Mouse (Mus musculus) gastrocnemius, postnatal 36 days (tissue): ENCODE measurements around the gene Mpdu1. TPM values are rescaled to one million over a fixed set of nuclear protein-coding genes. Genes with fewer than 3 reads are reported as not detected.

Experiments used
- DNase-seq, 2 experiments: peaks; one replicate each; pipeline ENCODE4 v3.0.0; 2022
- intact Hi-C: fragments of 180-260 bp; cut with DNase I; formaldehyde crosslinking; loops from one replicate; pipeline ENCODE4 v1.15.1; 2025
- total RNA-seq, 2 experiments: library from RNA; stranded (reverse); gene quantifications; 2 replicates each; pipeline ENCODE4 v1.2.3; 2021

Gene Mpdu1
- total RNA-seq, 2 experiments from 2014 or later = 8.0 to 8.3 TPM

GRCm38 (mm10) chr11:69670786-69671725, 8.6 kb upstream of the Mpdu1 start:
- peak; percentile 91 to 95 for DNase-seq
- intact Hi-C loops = no loop called here

DNA sequence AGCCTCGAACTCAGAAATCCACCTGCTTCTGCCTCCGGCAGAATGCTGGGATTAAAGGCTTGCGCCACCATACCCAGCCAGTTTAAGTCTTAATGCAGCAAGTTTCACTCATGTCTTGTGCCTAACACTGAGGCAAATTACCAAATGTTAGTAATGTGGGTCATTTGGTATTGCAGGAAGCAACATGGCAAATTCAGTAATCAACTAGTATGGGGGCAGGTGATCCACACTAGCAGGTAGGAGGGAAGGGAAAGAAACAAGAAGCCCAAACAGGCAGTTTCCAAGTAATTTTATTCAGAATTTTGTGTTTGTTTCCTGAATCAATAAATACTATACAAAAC, 4.2 kb upstream of the Mpdu1 start:
- DNase-seq = no peak
- intact Hi-C loops = no loop called here

DNA sequence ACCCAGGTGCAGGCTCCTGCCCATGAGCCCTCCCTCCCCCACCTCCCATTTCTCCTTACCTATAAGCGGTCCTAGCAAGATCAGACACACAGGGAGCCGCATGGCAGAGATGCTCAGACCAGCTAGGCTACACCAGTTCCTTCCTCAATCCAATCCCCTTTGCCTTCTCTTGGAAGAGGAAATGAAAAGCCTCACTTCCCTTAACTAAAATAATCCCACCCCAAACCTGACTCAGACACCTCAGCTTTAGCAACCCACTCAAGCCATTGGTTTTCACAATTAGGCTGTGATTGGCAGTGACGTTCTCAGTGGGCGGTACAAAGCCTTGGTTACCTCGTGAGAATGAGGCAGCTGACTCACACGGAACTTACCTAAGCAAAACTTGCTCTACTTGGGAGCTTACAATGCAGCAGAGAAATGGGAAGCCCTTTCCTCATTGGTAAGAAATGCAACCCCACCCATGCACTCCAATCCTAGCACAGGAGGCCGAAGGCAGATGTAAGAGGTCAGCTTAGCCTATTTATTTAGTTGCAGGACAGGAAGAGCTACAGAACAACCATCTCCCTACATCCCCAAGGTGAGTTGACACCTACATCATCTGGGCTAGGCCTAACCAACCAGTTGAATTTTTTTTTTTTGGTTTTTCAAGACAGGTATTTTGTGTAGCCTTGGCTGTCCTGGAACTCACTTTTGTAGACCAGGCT, 3.7 kb upstream of the Mpdu1 start, which contains the start of gene Cd68:
Cd68 (minus strand) TSS at position 193 of the 704 bp plus-strand sequence.
- DNase-seq = no peak
- intact Hi-C loops = no loop called here

DNA sequence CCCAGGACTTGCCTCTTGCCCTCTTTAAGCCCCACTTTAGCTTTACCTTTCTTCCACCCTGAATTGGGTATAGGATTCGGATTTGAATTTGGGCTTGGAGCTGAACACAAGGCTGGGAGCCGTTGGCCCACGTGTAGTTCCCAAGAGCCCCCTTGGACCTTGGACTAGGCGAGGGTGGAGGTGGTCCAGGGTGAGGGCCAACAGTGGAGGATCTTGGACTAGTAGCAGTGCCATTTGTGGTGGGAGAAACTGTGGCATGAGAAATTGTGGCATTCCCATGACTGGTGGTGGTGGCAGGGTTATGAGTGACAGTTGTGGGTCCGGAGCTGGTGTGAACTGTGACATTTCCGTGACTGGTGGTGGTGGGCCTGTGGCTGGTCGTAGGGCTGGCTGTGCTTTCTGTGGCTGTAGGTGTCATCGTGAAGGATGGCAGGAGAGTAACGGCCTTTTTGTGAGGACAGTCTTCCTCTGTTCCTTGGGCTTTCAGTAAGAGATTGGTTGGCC, 3.1 kb upstream of the Mpdu1 start:
- no peak for DNase-seq
- intact Hi-C loops = no loop called here

DNA sequence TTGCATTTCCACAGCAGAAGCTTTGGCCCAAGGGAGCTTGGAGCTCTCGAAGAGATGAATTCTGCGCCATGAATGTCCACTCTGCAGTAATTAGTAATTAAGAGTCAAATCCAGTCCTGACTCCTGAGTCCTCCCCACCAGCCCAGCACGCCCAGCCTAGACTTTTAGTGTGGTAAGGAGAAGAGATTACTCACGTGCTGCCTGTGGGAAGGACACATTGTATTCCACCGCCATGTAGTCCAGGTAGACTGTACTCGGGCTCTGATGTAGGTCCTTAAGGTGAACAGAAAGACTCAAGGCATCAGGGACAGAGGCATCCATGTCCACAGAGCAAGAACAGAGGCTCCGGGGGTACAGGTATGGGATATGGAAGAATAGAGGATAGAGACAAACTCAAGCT, 2.4 kb upstream of the Mpdu1 start:
- intact Hi-C loops = no loop called here
- no peak for DNase-seq

- DNase-seq = no peak
- intact Hi-C loops = no loop called here
These were observed 1.4 kb upstream of the Mpdu1 start for GRCm38 (mm10) chr11:69663795-69664194.

GRCm38 (mm10) chr11:69662967-69663671, 677 bp upstream of the Mpdu1 start:
- no peak for DNase-seq
- intact Hi-C loops = no loop called here

GRCm38 (mm10) chr11:69661221-69661881, 1.1 kb downstream of the Mpdu1 start:
- no peak for DNase-seq
- intact Hi-C loops = no loop called here

- no peak for DNase-seq
- intact Hi-C loops = loop anchor here (2.0 to 10.0 kb wide), 2 partner anchors 27 to 217 kb away; partner anchors contain the start of gene Tmem95
These were observed 5.0 kb downstream of the Mpdu1 start for GRCm38 (mm10) chr11:69657462-69657881.

- intact Hi-C loops = loop anchor here (2.0 to 10.0 kb wide), 2 partner anchors 26 to 218 kb away; partner anchors contain the start of gene Tmem95
- DNase-seq = no peak
These were observed 5.6 kb downstream of the Mpdu1 start for GRCm38 (mm10) chr11:69656617-69657461.

DNA sequence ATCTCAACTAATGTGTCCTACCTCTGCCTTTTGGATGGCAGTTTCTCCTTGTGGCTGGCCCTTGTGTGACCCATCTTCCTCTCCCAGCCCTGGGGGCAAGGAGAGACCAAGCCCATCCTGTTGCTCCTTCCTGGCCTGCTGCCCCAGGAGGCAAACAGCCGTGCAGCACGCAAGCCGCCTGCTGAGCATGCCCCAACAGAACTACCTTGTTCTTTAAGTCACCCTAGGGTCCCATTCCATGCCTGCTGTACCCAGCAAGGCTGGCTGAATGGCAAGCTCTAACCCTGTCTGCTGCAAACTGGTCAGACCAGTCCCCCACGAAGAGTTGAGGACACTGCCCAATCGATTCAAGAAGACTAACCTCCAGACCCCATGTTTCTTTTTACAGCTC, 6.4 kb downstream of the Mpdu1 start:
- intact Hi-C loops = loop anchor here (2.0 to 10.0 kb wide), 2 partner anchors 25 to 219 kb away; partner anchors contain the start of gene Tmem95
- DNase-seq = no peak

DNA sequence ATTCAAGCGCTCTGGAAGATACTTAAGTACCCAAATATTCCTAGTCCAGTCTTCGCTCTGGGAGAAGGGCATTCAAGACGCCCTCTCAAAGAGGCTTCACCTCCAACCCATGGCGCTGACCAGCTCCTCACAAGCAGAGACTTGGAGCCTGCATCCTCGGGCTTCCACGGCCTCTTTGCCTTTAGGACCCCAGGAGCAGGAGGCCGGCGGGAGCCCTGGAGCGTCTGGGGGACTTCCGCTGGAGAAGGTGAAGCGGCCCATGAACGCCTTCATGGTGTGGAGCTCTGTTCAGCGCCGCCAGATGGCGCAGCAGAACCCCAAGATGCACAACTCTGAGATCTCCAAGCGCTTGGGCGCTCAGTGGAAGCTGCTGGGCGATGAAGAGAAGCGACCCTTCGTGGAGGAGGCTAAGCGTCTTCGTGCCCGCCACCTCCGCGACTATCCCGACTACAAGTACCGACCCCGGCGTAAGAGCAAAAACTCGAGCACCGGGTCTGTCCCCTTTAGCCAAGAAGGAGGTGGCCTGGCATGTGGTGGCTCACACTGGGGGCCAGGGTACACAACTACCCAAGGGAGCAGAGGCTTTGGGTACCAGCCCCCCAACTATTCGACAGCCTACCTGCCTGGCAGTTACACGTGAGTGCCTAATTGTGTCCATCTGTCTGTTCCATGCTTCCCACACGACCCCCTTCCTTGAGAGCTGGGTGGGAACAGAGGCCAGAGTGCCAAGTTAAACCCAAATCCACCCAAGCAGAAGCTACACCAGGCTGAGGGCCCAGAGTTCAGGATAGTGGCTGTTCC, 7.0 kb downstream of the Mpdu1 start, which contains the start of gene Sox15:
Sox15 (plus strand) TSS at position 51 of the 801 bp plus-strand sequence.
- intact Hi-C loops = loop anchor here (2.0 to 10.0 kb wide), 2 partner anchors 25 to 219 kb away; partner anchors contain the start of gene Tmem95
- DNase-seq = peak; percentile 39 to 54

DNA sequence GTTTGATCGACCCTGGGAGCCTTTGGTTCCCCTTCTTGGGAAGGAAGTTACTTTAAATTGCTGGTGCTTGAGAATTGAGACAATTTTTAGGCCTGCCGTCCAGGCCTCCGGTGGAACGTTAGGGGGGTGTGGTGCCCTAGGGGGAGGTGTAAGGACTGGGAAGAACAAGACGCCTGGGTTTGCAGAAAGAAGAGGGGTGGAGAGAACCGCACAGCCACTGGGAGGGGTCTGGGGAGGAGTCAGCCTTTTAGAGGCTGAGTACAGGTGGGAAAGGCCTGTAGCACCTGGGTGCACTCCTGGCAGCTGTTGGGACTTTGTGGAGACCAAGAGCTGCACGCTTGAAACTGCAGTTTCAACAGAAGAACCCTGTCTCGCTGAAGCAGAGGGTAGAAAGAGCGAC, 7.7 kb downstream of the Mpdu1 start:
- DNase-seq = no peak
- intact Hi-C loops = loop anchor here (10.0 kb wide), 1 partner anchor 220 kb away; the partner anchor contains the start of gene Tmem95

DNA sequence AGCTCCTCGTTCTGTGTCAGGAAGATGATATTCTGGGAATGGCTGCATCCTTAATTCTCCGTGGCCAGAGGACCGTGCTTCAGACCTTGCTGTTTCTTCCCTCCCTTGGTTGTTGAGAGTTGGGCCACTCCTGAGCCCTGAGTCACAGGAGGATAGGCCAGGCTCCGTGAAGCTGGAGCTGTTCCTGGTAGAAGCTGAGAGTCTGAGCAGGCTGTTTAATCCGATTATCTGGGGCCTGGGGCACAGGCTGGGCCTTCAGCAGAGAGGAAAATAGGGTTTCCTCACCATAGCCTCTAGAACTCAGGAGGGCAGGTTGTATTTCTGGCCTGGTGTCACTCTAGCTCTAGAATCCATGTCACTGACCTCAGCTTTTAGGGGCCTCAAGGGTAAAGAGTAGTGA, 9.0 kb downstream of the Mpdu1 start:
- intact Hi-C loops = loop anchor here (10.0 kb wide), 1 partner anchor 221 kb away; the partner anchor contains the start of gene Tmem95
- DNase-seq = no peak

DNA sequence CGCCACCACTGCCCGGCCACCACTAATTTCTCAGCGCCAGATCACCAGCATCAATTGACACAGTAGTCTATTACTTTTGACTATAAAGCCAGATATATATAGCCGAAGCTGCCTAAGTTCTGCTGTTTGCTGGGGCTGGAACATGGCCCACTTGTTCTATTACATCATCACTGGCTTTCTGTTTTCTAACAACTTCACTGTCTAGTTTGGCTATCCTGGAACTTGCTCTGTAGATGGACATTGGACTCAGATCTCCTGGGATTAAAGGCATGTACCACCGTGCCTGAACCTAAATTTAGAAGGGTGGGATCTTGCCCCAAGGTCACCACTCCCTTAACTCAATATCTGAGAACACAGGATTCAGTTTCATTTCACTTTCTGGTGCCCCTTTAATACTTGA, 16.6 kb downstream of the Mpdu1 start:
- DNase-seq = no peak
- intact Hi-C loops = no loop called here

DNA sequence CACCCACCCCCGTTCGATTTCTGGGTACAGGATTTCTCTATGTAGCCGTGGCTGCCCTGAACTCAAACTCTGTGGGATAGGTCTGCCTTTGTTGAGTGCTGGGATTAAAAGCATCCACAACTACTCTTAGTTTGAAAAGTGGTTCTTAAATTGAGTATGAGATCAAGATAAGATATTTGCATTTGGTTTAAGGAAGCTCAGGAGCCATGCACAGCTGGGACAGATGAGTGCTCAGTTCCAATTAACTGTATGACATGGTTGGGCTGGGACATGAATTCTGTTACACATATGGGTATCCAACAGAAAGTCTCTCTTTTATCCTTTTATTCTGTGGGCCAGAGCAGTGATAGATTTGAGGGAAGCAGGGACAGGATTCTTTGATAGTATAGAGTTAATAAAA, 27.0 kb downstream of the Mpdu1 start:
- DNase-seq = no peak
- intact Hi-C loops = no loop called here

DNA sequence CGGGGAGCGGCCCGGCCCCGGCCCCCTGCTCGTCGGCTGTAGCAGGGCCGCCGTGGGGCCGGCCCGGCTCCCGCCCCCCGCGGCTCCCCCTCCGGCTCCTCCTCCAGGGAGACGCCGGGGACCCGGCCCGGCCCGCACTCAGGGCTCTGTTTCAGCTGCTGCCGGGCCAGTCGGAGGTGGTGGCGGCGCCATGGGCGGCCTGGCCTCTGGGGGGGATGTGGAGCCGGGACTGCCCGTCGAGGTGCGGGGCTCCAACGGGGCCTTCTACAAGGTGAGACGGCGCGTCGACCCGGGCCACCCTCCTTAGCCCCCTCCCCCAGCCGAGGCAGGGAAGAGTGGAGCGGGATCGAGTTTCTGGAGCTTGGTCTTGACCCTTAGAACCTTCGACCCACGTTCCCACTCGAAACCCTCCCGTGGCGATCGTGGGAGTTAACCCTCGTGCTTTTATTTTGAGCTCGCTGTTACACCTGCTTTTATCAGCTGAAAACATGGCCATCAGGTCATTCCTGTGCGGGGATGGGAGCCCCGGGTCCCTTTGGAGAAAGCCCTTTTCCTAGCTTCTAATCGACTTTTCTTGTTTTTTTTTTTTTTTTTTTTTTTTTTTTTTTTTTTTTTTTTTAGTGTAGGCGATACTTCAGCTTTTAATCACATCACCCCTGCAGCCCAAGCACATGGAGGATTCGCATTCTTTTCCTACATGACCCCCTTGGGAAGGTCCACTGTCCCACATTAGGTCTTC, 29.1 kb downstream of the Mpdu1 start:
- peak in 1 of 2 experiments; percentile 60 for DNase-seq
- intact Hi-C loops = no loop called here
